Mouse (Mus musculus): ENCODE measurements around the gene Agl.
"Not testable (repeated sequence)": the region's sequence is repeated elsewhere in the genome, so short reads cannot be mapped to it uniquely, and the experiment has no call there.

Gene Agl

GRCm38 (mm10) chr3:116816674-116817215, 8.8 kb upstream of the Agl start:
- in situ Hi-C loops (cut with MboI, MseI), result no loop called here

GRCm38 (mm10) chr3:116815916-116816315, 8.0 kb upstream of the Agl start:
- in situ Hi-C loops (cut with MboI, MseI), result no loop called here

- in situ Hi-C loops (cut with MboI, MseI), result no loop called here
Measured at GRCm38 (mm10) chr3:116815305-116815797, 7.4 kb upstream of the Agl start.

GRCm38 (mm10) chr3:116812946-116813345, 5.0 kb upstream of the Agl start:
- in situ Hi-C loops (cut with MboI, MseI), result no loop called here

- in situ Hi-C loops (cut with MboI, MseI), result not testable (repeated sequence)
Measured at GRCm38 (mm10) chr3:116810351-116810750, 2.4 kb upstream of the Agl start.

GRCm38 (mm10) chr3:116809221-116809620, 1.3 kb upstream of the Agl start:
- in situ Hi-C loops (cut with MboI, MseI), result no loop called here

- in situ Hi-C loops (cut with MboI, MseI), result no loop called here
Measured at GRCm38 (mm10) chr3:116808507-116809217, 696 bp upstream of the Agl start.

GRCm38 (mm10) chr3:116805866-116806265, 2.1 kb downstream of the Agl start:
- in situ Hi-C loops (cut with MboI, MseI), result no loop called here

GRCm38 (mm10) chr3:116804746-116805285, 3.1 kb downstream of the Agl start:
- in situ Hi-C loops (cut with MboI, MseI), result no loop called here

GRCm38 (mm10) chr3:116801755-116802154, 6.2 kb downstream of the Agl start:
- in situ Hi-C loops (cut with MboI, MseI), result no loop called here

GRCm38 (mm10) chr3:116798821-116799510, 9.0 kb downstream of the Agl start:
- in situ Hi-C loops (cut with MboI, MseI), result no loop called here

GRCm38 (mm10) chr3:116788851-116789250, 19.1 kb downstream of the Agl start:
- in situ Hi-C loops (cut with MboI, MseI), result no loop called here

- in situ Hi-C loops (cut with MboI, MseI), result no loop called here
Measured at GRCm38 (mm10) chr3:116786543-116786942, 21.4 kb downstream of the Agl start.

- in situ Hi-C loops (cut with MboI, MseI), result no loop called here
Measured at GRCm38 (mm10) chr3:116785820-116786219, 22.1 kb downstream of the Agl start.

GRCm38 (mm10) chr3:116784811-116785210, 23.2 kb downstream of the Agl start:
- in situ Hi-C loops (cut with MboI, MseI), result no loop called here

GRCm38 (mm10) chr3:116784290-116784689, 23.7 kb downstream of the Agl start:
- in situ Hi-C loops (cut with MboI, MseI), result no loop called here

- in situ Hi-C loops (cut with MboI, MseI), result no loop called here
Measured at GRCm38 (mm10) chr3:116776961-116777360, 31.0 kb downstream of the Agl start.

- in situ Hi-C loops (cut with MboI, MseI), result no loop called here
Measured at GRCm38 (mm10) chr3:116773836-116774235, 34.1 kb downstream of the Agl start.

GRCm38 (mm10) chr3:116771597-116771996, 36.4 kb downstream of the Agl start:
- in situ Hi-C loops (cut with MboI, MseI), result no loop called here

GRCm38 (mm10) chr3:116766963-116767362, 41.0 kb downstream of the Agl start:
- in situ Hi-C loops (cut with MboI, MseI), result not testable (repeated sequence)

GRCm38 (mm10) chr3:116752818-116753217, 55.1 kb downstream of the Agl start:
- in situ Hi-C loops (cut with MboI, MseI), result no loop called here

GRCm38 (mm10) chr3:116751191-116751860, 56.6 kb downstream of the Agl start:
- in situ Hi-C loops (cut with MboI, MseI), result no loop called here
